Mouse (Mus musculus): Measurements from ENCODE around the gene Myom1.

- TF ChIP-seq GATA1 (IDR thresholded peaks at IDR 0.05; ENCODE audit: low read length) (no peak), TAL1 (IDR thresholded peaks at IDR 0.05; ENCODE audit: low read length) (no peak)
Measured at GRCm38 (mm10) chr17:71042645-71043044, 40.2 kb downstream of the Myom1 start.

Data from erythroblast, embryonic 14.5 days (primary cell).